8 mouse cellular contexts compared by ENCODE assay signal in genomic region chr11:98003171-98003671, GRCm38 (mm10). TPM values are rescaled to one million over a fixed set of nuclear protein-coding genes. Genes with fewer than 3 reads are reported as not detected.
DNase-seq lines count a peak whose midpoint lies in the region; ATAC-seq and TF ChIP-seq lines count a peak whose summit lies in the region.

No protein-coding gene starts in this region.

- peaks cover 9% of the 10 kb centered on the region for H3K36me3 ChIP-seq in kidney, embryonic 16.5 days (ENCODE audit: insufficient read depth, low read length)
- no peaks in the 10 kb centered on the region for H3K36me3 ChIP-seq in kidney, adult 2 months (ENCODE audit: control insufficient read depth, insufficient read depth, low read length)
- H3K36me3 ChIP-seq in forebrain, embryonic 16.5 days (ENCODE audit: control insufficient read depth, insufficient read depth) = peaks cover 10% of the 10 kb centered on the region

- ATAC-seq in kidney, embryonic 16.5 days (ENCODE audit: low FRiP score, low TSS enrichment) = peak; percentile 37; the same call in 1 of the 2 replicates
- ATAC-seq in forebrain, embryonic 16.5 days = 0 out of 2 replicates have a peak, but pooled peaks have one; percentile 18
- peak; percentile 58 for ATAC-seq in megakaryocyte-erythroid progenitor cell, adult 5-6 weeks (replicated peaks; ENCODE audit: low FRiP score, low TSS enrichment, poor library complexity, severe bottlenecking)
- no peak for ATAC-seq in monocyte, adult 5-6 weeks (replicated peaks; ENCODE audit: insufficient number of reproducible peaks, low FRiP score, low TSS enrichment, poor library complexity, severe bottlenecking)

- H3K9ac ChIP-seq in kidney, embryonic 16.5 days (replicated peaks; ENCODE audit: low read length) = no peak overlapping the region
- 0 out of 2 replicates have a peak overlapping the region, but pooled peaks have one; percentile 1 for H3K9ac ChIP-seq in forebrain, embryonic 16.5 days (replicated peaks; ENCODE audit: low read depth, low read length)

- no peak for DNase-seq in kidney, adult 2 months
- peak; percentile 49 for DNase-seq in ES-CJ7 (ENCODE audit: low read depth, low spot score)
- DNase-seq in frontal cortex, adult 2 months (ENCODE audit: extremely low spot score in 1 of 2, low spot score in 1 of 2) = no peak
- DNase-seq in left cerebral cortex, adult 9 months (ENCODE audit: low spot score in 2 of 2) = no peak

- H3K27me3 ChIP-seq in kidney, embryonic 16.5 days (ENCODE audit: insufficient read depth, low read length) = 0 out of 2 replicates have a peak, but pooled peaks cover 3% of the 10 kb centered on the region
- H3K27me3 ChIP-seq in kidney, adult 2 months (replicated peaks; ENCODE audit: control insufficient read depth, insufficient read depth, low read length) = no peaks in the 10 kb centered on the region
- peaks cover 4% of the 10 kb centered on the region; the same call in 1 of the 2 replicates for H3K27me3 ChIP-seq in forebrain, embryonic 16.5 days (replicated peaks; ENCODE audit: control insufficient read depth, insufficient read depth, low read length)

- no peaks in the 10 kb centered on the region for H3K9me3 ChIP-seq in kidney, embryonic 16.5 days (ENCODE audit: low read length)
- no peaks in the 10 kb centered on the region for H3K9me3 ChIP-seq in forebrain, embryonic 16.5 days (ENCODE audit: control insufficient read depth, low read length)

- peaks cover 19% of the 10 kb centered on the region for H3K4me1 ChIP-seq in kidney, embryonic 16.5 days (ENCODE audit: insufficient read depth, low read length)
- no peaks in the 10 kb centered on the region for H3K4me1 ChIP-seq in kidney, adult 2 months (ENCODE audit: control insufficient read depth, insufficient read depth, low read length)
- H3K4me1 ChIP-seq in forebrain, embryonic 16.5 days (replicated peaks; ENCODE audit: control insufficient read depth, insufficient read depth, low read length) = peaks cover 14% of the 10 kb centered on the region

- H3K4me3 ChIP-seq in kidney, embryonic 16.5 days (ENCODE audit: low read length) = no peak overlapping the region
- no peak overlapping the region for H3K4me3 ChIP-seq in kidney, adult 2 months (ENCODE audit: insufficient read depth, low read depth, low read length)
- no peak overlapping the region for H3K4me3 ChIP-seq in forebrain, embryonic 16.5 days (replicated peaks; ENCODE audit: low read length)

- H3K4me2 ChIP-seq in kidney, embryonic 16.5 days (replicated peaks; ENCODE audit: low read depth, low read length) = peak overlapping the region; percentile 6; the same call in 1 of the 2 replicates
- H3K4me2 ChIP-seq in forebrain, embryonic 16.5 days (ENCODE audit: low read length) = no peak overlapping the region

- H3K27ac ChIP-seq in kidney, embryonic 16.5 days (ENCODE audit: low read length) = no peak overlapping the region
- no peak overlapping the region for H3K27ac ChIP-seq in kidney, adult 2 months (ENCODE audit: insufficient read depth, low read depth, low read length)
- no peak overlapping the region for H3K27ac ChIP-seq in forebrain, embryonic 16.5 days (ENCODE audit: low read length)

- no peak for TF ChIP-seq CTCF in kidney, adult 2 months (conservative IDR thresholded peaks at IDR 0.05; ENCODE audit: insufficient read depth, insufficient read length, low read depth, low read length)

- TF ChIP-seq POLR2A in kidney, adult 2 months (IDR thresholded peaks at IDR 0.05; ENCODE audit: low read depth, low read length) = no peak

- WGBS in kidney, embryonic 16.5 days = 40% methylated on average over 17 of the region's 17 CpGs
- WGBS in kidney, adult 2 months = 53% methylated on average over 17 of the region's 17 CpGs
- 26% methylated on average over 17 of the region's 17 CpGs for WGBS in forebrain, embryonic 16.5 days

RNA-seq across cellular contexts. Expression of gene Arl5c, which starts 7.2 kb away (rescaled TPM):
- polyA plus RNA-seq in kidney, embryonic 16.5 days (2015; fragmentation: Nextera tagmentation; extraction: Ambion mirVana) = 7.3 and 7.4 TPM in 2 replicates
- polyA plus RNA-seq in kidney, adult 2 months (2012; rRNA removed) = 0.75 and 2.8 TPM in 2 replicates
- 4.6 and 6.4 TPM in 2 replicates for polyA plus RNA-seq in forebrain, embryonic 16.5 days (2015; fragmentation: Nextera tagmentation; extraction: Ambion mirVana)
- total RNA-seq in megakaryocyte-erythroid progenitor cell, adult 5-6 weeks (2014; fragmentation: Nextera tagmentation) = 2.4 and 9.8 TPM in 2 replicates
- 0.50 and 2.7 TPM in 2 replicates for total RNA-seq in megakaryocyte-erythroid progenitor cell, adult 5-6 weeks (2017)
- 3.2 and 3.4 TPM in 2 replicates for polyA plus RNA-seq in frontal cortex, adult 2 months (2012; rRNA removed)
- total RNA-seq in monocyte, adult 5-6 weeks (2017) = 67.7 to 97.0 TPM (median 83.6 TPM) in 3 replicates

RNA-seq across cellular contexts. Expression of gene Plxdc1, which starts 17.0 kb away (rescaled TPM):
- polyA plus RNA-seq in kidney, embryonic 16.5 days (2015; fragmentation: Nextera tagmentation; extraction: Ambion mirVana) = 1.8 and 2.3 TPM in 2 replicates
- 1.0 TPM in 2 replicates for polyA plus RNA-seq in kidney, adult 2 months (2012; rRNA removed)
- polyA plus RNA-seq in forebrain, embryonic 16.5 days (2015; fragmentation: Nextera tagmentation; extraction: Ambion mirVana) = 0.72 and 0.96 TPM in 2 replicates
- 10.2 and 11.8 TPM in 2 replicates for total RNA-seq in megakaryocyte-erythroid progenitor cell, adult 5-6 weeks (2014; fragmentation: Nextera tagmentation)
- total RNA-seq in megakaryocyte-erythroid progenitor cell, adult 5-6 weeks (2017) = 3.4 and 4.1 TPM in 2 replicates
- 11.1 and 11.4 TPM in 2 replicates for polyA plus RNA-seq in frontal cortex, adult 2 months (2012; rRNA removed)
- 1.6 to 2.8 TPM (median 2.4 TPM) in 3 replicates for total RNA-seq in monocyte, adult 5-6 weeks (2017)

RNA-seq across cellular contexts. Expression of gene Cacnb1, which starts 19.6 kb away (rescaled TPM):
- 12.8 TPM in 2 replicates for polyA plus RNA-seq in kidney, embryonic 16.5 days (2015; fragmentation: Nextera tagmentation; extraction: Ambion mirVana)
- 6.1 and 7.6 TPM in 2 replicates for polyA plus RNA-seq in kidney, adult 2 months (2012; rRNA removed)
- 39.0 and 52.1 TPM in 2 replicates for polyA plus RNA-seq in forebrain, embryonic 16.5 days (2015; fragmentation: Nextera tagmentation; extraction: Ambion mirVana)
- total RNA-seq in megakaryocyte-erythroid progenitor cell, adult 5-6 weeks (2014; fragmentation: Nextera tagmentation) = 0.40 and 0.98 TPM in 2 replicates
- 0.38 TPM in 1 of 2 replicates, not detected in the other for total RNA-seq in megakaryocyte-erythroid progenitor cell, adult 5-6 weeks (2017)
- 99.8 and 103 TPM in 2 replicates for polyA plus RNA-seq in frontal cortex, adult 2 months (2012; rRNA removed)
- 1.6 to 3.5 TPM (median 3.3 TPM) in 3 replicates for total RNA-seq in monocyte, adult 5-6 weeks (2017)

RNA-seq across cellular contexts. Expression of gene Rpl19, which starts 23.3 kb away (rescaled TPM):
- 950 and 1,086 TPM in 2 replicates for polyA plus RNA-seq in kidney, embryonic 16.5 days (2015; fragmentation: Nextera tagmentation; extraction: Ambion mirVana)
- 503 and 653 TPM in 2 replicates for polyA plus RNA-seq in kidney, adult 2 months (2012; rRNA removed)
- polyA plus RNA-seq in forebrain, embryonic 16.5 days (2015; fragmentation: Nextera tagmentation; extraction: Ambion mirVana) = 652 and 659 TPM in 2 replicates
- total RNA-seq in megakaryocyte-erythroid progenitor cell, adult 5-6 weeks (2014; fragmentation: Nextera tagmentation) = 4,206 and 4,300 TPM in 2 replicates
- 1,746 and 2,000 TPM in 2 replicates for total RNA-seq in megakaryocyte-erythroid progenitor cell, adult 5-6 weeks (2017)
- 918 and 950 TPM in 2 replicates for polyA plus RNA-seq in frontal cortex, adult 2 months (2012; rRNA removed)
- 1,171 to 1,260 TPM (median 1,185 TPM) in 3 replicates for total RNA-seq in monocyte, adult 5-6 weeks (2017)

RNA-seq across cellular contexts. Expression of gene Stac2, which starts 50.0 kb away (rescaled TPM):
- 3.3 and 4.0 TPM in 2 replicates for polyA plus RNA-seq in kidney, embryonic 16.5 days (2015; fragmentation: Nextera tagmentation; extraction: Ambion mirVana)
- polyA plus RNA-seq in kidney, adult 2 months (2012; rRNA removed) = 0.05 and 0.42 TPM in 2 replicates
- polyA plus RNA-seq in forebrain, embryonic 16.5 days (2015; fragmentation: Nextera tagmentation; extraction: Ambion mirVana) = 3.4 and 5.4 TPM in 2 replicates
- total RNA-seq in megakaryocyte-erythroid progenitor cell, adult 5-6 weeks (2014; fragmentation: Nextera tagmentation) = not detected in 2 replicates
- total RNA-seq in megakaryocyte-erythroid progenitor cell, adult 5-6 weeks (2017) = not detected in 2 replicates
- polyA plus RNA-seq in frontal cortex, adult 2 months (2012; rRNA removed) = 47.8 and 64.4 TPM in 2 replicates
- 1.1 TPM in 1 of 3 replicates, not detected in the others for total RNA-seq in monocyte, adult 5-6 weeks (2017)
